Mouse (Mus musculus): ENCODE measurements around the gene Psme4. TPM values are rescaled to one million over a fixed set of nuclear protein-coding genes. Genes with fewer than 3 reads are reported as not detected.

The Psme4 gene
- polyA plus RNA-seq, 1 experiment = 0.90 TPM

DNA sequence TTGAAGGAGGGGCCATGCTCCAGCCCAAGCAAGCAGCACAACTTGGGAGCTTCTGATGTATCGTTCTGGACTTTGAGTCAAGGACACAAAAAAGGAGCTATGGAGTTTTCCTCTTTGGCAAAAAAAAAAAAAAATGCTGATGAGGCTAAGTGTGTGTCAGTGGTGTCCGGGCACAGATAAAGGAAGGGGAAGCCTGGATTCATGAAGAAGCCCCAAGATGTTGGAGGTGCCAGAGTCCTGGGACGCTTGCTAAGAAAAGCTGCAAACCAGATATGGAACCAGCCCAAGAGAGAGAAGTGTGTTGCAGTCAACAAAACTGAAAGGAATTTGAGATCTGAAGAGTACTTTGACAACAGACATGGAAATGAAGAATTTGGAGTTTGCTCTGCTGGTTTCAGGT lies 140.8 kb downstream of the Psme4 start:
- TF ChIP-seq TAL1 (IDR thresholded peaks at IDR 0.05; ENCODE audit: low read length) (no peak), GATA1 (IDR thresholded peaks at IDR 0.05; ENCODE audit: low read length) (no peak)

DNA sequence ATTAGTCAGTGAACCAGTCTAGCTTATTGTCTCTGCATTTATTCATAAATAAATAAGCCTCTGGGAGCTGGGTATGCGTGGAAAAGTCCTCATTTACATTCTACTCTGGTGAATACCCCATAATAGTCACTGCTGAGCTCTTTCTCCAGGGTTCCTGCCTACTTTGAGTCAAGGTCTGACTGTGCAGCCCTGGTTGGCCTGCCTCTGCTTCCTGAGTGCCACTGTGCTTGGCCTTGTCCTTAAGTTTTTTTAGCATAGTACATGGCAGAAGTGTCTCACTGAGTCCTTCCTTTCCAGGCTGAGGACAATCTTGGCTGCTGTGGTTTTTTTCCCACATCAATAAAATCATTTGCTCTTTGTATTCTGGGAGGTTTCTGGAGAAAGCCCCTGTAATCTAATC lies 149.1 kb downstream of the Psme4 start:
- peaks cover 14% of the 10 kb centered on the region for H3K36me3 ChIP-seq (ENCODE audit: control insufficient read depth)
- no peaks in the 10 kb centered on the region for H3K27me3 ChIP-seq (ENCODE audit: control insufficient read depth)
- peaks cover 1% of the 10 kb centered on the region; the same call in 1 of the 2 replicates for H3K4me1 ChIP-seq (ENCODE audit: control insufficient read depth)
- H3K4me3 ChIP-seq (replicated peaks) = no peak overlapping the region
- H3K9me3 ChIP-seq (ENCODE audit: control insufficient read depth, low read length) = no peaks in the 10 kb centered on the region
- TF ChIP-seq GATA1 (IDR thresholded peaks at IDR 0.05; ENCODE audit: low read length) = no peak
- TF ChIP-seq TAL1 (IDR thresholded peaks at IDR 0.05; ENCODE audit: low read length) = no peak

More for the DNA sequence above, 140.8 kb downstream of the Psme4 start:
- no peaks in the 10 kb centered on the region for H3K4me1 ChIP-seq (ENCODE audit: control insufficient read depth)
- no peaks in the 10 kb centered on the region for H3K9me3 ChIP-seq (ENCODE audit: control insufficient read depth, low read length)
- no peak overlapping the region for H3K4me3 ChIP-seq (replicated peaks)
- no peaks in the 10 kb centered on the region for H3K36me3 ChIP-seq (ENCODE audit: control insufficient read depth)
- no peaks in the 10 kb centered on the region for H3K27me3 ChIP-seq (ENCODE audit: control insufficient read depth)

DNA sequence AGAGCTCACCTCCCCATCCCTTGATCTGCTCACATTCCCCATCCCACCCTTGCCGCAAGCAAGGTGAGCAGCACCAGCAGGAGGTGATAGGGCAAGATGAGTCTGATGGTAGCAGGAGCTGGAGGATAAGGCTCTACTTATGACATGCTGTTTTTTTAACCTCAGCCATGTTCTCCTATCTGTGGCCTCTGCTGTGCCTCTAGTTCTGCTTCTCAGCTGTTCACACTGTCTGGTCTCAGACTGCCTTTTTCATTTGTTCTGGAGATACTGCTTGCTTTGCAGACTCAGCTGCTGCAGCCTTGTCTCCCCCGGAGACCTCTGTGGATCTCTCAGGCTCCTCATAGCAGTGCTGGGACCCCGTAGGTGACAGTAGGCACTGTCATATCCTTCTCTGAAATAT lies 151.8 kb downstream of the Psme4 start:
- H3K36me3 ChIP-seq (ENCODE audit: control insufficient read depth) = peaks cover 32% of the 10 kb centered on the region
- no peaks in the 10 kb centered on the region for H3K9me3 ChIP-seq (ENCODE audit: control insufficient read depth, low read length)
- peaks cover 18% of the 10 kb centered on the region for H3K4me1 ChIP-seq (ENCODE audit: control insufficient read depth)
- H3K4me3 ChIP-seq (replicated peaks) = no peak overlapping the region
- TF ChIP-seq TAL1 (IDR thresholded peaks at IDR 0.05; ENCODE audit: low read length) = no peak
- TF ChIP-seq GATA1 (IDR thresholded peaks at IDR 0.05; ENCODE audit: low read length) = no peak
- no peaks in the 10 kb centered on the region for H3K27me3 ChIP-seq (ENCODE audit: control insufficient read depth)

DNA sequence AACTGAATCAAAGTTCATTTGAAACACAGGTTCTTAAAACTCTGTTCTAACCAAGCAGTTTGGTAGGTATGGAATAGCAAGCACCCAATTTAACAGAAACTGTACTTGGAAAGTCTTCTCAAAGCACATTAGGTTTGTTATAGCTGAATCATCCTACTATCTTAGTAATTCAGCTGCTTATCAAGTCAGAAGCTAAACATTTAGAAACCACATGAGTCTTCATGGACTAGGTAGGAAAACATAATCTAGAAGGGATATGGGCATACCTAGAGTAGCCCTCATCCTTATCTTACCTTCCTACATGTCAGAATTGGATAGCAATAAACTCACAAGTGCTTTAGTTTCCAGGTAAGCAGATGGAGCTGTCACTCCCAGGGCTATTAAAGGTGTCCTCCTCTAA lies 156.6 kb downstream of the Psme4 start:
- TF ChIP-seq GATA1 (IDR thresholded peaks at IDR 0.05; ENCODE audit: low read length) (no peak), TAL1 (IDR thresholded peaks at IDR 0.05; ENCODE audit: low read length) (no peak)

DNA sequence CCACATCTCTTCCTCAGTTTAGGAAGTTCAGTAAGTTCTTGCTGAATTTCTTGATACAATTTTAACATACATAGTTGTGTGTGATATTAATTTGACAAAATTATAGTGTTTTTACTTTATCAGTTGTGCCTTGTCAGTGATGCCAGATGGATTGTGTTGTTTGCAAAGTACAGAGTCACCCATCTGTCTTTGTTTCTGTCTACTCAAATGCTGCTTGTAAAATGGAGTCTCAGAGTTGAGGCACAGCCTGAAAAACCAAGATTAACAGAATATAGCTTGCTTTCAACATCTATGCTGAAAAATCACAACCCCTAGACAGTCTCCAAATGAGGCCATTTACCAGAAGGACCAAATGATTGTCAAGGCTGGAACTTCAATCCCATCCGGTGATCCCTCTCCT lies 157.0 kb downstream of the Psme4 start:
- no peaks in the 10 kb centered on the region for H3K27me3 ChIP-seq (ENCODE audit: control insufficient read depth)
- TF ChIP-seq TAL1 (IDR thresholded peaks at IDR 0.05; ENCODE audit: low read length) (no peak), GATA1 (IDR thresholded peaks at IDR 0.05; ENCODE audit: low read length) (no peak)
- no peak overlapping the region for H3K4me3 ChIP-seq (replicated peaks)
- peaks cover 68% of the 10 kb centered on the region for H3K36me3 ChIP-seq (ENCODE audit: control insufficient read depth)
- peaks cover 23% of the 10 kb centered on the region for H3K4me1 ChIP-seq (ENCODE audit: control insufficient read depth)
- no peaks in the 10 kb centered on the region for H3K9me3 ChIP-seq (ENCODE audit: control insufficient read depth, low read length)

More for the DNA sequence above, 156.6 kb downstream of the Psme4 start:
- Histone ChIP-seq H3K27me3 (ENCODE audit: control insufficient read depth) (no peaks in the 10 kb centered on the region), H3K36me3 (ENCODE audit: control insufficient read depth) (peaks cover 69% of the 10 kb centered on the region), H3K4me1 (ENCODE audit: control insufficient read depth) (peaks cover 25% of the 10 kb centered on the region), H3K9me3 (ENCODE audit: control insufficient read depth, low read length) (no peaks in the 10 kb centered on the region), H3K4me3 (replicated peaks) (no peak overlapping the region)

Other genes starting within 250 kb of the Psme4 start
- gene Acyp2, start 122.1 kb upstream of the Psme4 start, polyA plus RNA-seq (2012) = 0.39 and 0.53 TPM in 2 replicates
- gene Gpr75, start 113.6 kb downstream of the Psme4 start, polyA plus RNA-seq (2012) = not detected in 2 replicates
- gene Asb3, start 113.7 kb downstream of the Psme4 start, polyA plus RNA-seq (2012) = 0.10 and 0.20 TPM in 2 replicates
- 4.9 and 6.0 TPM in 2 replicates for gene Erlec1, start 182.6 kb downstream of the Psme4 start, polyA plus RNA-seq (2012)
- 9.1 and 13.0 TPM in 2 replicates for gene Chac2, start 214.6 kb downstream of the Psme4 start, polyA plus RNA-seq (2012)